Comparison of ENCODE assay signal across 20 mouse cellular contexts in the genomic region with DNA sequence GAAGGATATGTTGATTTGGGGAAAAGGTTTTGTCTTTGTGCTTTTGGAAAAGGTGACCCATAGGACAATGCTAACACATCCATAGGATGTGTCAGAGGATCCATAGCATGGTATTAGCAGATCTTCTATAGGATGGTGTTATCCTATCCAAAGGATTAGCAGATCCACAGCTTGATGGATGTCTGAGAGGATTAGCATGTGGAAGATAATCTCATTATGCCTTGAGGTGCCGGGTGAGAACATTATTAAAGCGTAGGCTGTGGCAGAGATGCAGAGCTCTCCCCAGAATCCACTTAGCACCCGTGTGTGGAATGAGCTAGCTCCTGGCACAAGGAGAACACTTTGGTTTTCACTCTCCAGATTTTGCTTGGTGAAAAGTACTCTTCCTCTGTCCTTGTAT. TPM values are rescaled to one million over a fixed set of nuclear protein-coding genes. Genes with fewer than 3 reads are reported as not detected.
"Had no signal": no experiment of that assay in that cellular context is flagged by ENCODE, and none has a peak within 500 bp of the region (broad histone marks: within the 10 kb centered on the region; RNA-seq: fewer than 3 reads in every experiment).

No protein-coding gene starts in this region.

- H3K9me3 ChIP-seq: kidney, embryonic 15.5 days; liver, embryonic 13.5 days; midbrain, embryonic 15.5 days; neural tube, embryonic 13.5 days had no signal

- H3K36me3 ChIP-seq: kidney, embryonic 15.5 days; liver, embryonic 13.5 days; midbrain, embryonic 15.5 days; neural tube, embryonic 13.5 days had no signal

- H3K9ac ChIP-seq: kidney, embryonic 15.5 days; liver, embryonic 13.5 days; midbrain, embryonic 15.5 days; neural tube, embryonic 13.5 days had no signal

- DNase-seq: kidney, adult 11 months; kidney, adult 8-10 months; kidney, postnatal 10 days; kidney, postnatal 36 days; layer of hippocampus, postnatal 36 days; liver, embryonic 13.5 days; lung, adult 2 months; lung, postnatal 14 days; right cerebral cortex, postnatal 14 days; right cerebral cortex, postnatal 4 days; thymus, postnatal 25 days had no signal

- ATAC-seq: midbrain, embryonic 15.5 days had no signal

- H3K4me1 ChIP-seq: kidney, embryonic 15.5 days; liver, embryonic 13.5 days; midbrain, embryonic 15.5 days; neural tube, embryonic 13.5 days had no signal

- H3K4me3 ChIP-seq: kidney, embryonic 15.5 days; left cerebral cortex, adult 2 months; liver, embryonic 13.5 days; midbrain, embryonic 15.5 days; myocyte; neural tube, embryonic 13.5 days had no signal

- H3K27me3 ChIP-seq: kidney, embryonic 15.5 days; liver, embryonic 13.5 days; neural tube, embryonic 13.5 days had no signal

- H3K27ac ChIP-seq: kidney, embryonic 15.5 days; left cerebral cortex, adult 2 months; liver, embryonic 13.5 days; macrophage; midbrain, embryonic 15.5 days; neural tube, embryonic 13.5 days had no signal

- H3K4me2 ChIP-seq: kidney, embryonic 15.5 days; liver, embryonic 13.5 days; midbrain, embryonic 15.5 days; neural tube, embryonic 13.5 days had no signal

RNA-seq across cellular contexts. Expression of a gene that starts 13.3 kb away (rescaled TPM):
- total RNA-seq: megakaryocyte, adult 5-6 weeks; monocyte, adult 5-6 weeks; neutrophil, adult 5-6 weeks had no signal
- polyA plus RNA-seq: macrophage had no signal
